Mouse (Mus musculus): ENCODE results near the gene C1qtnf4. TPM values are rescaled to one million over a fixed set of nuclear protein-coding genes. Genes with fewer than 3 reads are reported as not detected.

The C1qtnf4 gene
- total and polyA plus RNA-seq, 3 experiments = not detected

DNA sequence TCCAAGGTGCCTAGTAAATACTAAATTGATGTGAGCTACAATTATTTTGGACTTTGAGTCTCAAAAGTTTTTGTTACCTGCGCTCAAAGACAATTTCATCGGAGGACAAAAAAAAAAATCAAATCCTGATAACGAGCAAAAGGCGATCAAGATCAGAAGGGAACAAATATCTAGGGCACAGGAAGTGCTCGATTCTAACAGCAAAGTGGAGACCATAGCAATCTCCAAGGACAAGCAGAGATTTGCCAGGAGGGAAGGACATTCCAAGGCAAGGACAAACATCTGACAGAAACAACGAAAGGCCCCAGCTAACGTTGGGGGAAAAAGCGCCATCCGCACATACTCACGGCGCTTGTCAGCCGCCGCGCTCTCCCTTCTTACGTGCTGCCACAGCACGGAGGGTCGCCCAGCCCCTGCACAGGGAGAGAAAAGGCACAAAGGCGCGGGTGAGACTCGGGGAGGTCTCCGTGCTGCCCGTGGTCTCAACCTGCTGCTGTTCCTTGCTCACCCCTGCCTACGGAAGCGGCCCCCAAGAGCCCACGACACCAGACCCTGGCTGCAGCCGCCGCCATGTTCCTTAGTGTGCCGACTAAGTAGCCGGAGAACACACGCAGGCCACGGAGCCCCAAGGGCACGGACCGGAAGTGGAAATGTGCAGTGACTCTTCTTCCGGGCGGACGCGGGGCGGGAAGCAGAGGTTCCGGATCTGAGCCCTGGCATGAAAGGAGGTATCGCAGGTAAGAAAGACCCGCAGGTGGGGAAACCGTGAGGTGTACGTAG, 18.6 kb downstream of the C1qtnf4 start, which contains the start of the genes Kbtbd4 and Ndufs3 (continued):
- TF ChIP-seq ZC3H11A (IDR thresholded peaks at IDR 0.05; ENCODE audit: low read depth, low read length) (no peak), TAL1 (IDR thresholded peaks at IDR 0.05; ENCODE audit: low read length) (no peak), E2F4 (IDR thresholded peaks at IDR 0.05; ENCODE audit: borderline replicate concordance, low read depth, low read length) (no peak), MYC (IDR thresholded peaks at IDR 0.05; ENCODE audit: low read depth, low read length) (peak; percentile 55; the same call in 1 of the 2 replicates)

DNA sequence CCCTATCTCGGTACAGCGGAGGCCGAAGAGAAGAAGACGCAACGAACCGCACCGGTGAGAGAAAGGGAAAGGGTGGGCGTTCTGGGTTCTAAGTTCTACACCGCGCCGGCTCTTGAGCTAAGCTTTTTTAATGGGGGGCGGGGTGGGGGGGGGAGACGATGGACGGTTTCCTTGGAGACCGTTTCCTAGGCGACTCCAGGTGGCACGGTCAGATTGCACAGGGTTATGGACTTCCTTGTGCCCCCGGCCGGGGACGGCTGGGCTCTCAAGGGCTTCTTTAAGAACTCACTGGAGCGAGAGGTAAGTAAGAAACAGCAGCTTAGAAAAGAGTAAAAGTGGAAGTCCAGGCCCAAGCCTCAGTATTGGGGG, 19.2 kb downstream of the C1qtnf4 start:
- no peaks in the 10 kb centered on the region for H3K27me3 ChIP-seq (ENCODE audit: control insufficient read depth in 1 of 2, insufficient read depth in 2 of 2, low read length in 2 of 2)
- peak overlapping the region; percentile 41; the same call in 1 of the 2 replicates for H3K27ac ChIP-seq (ENCODE audit: control insufficient read depth, low read depth, low read length)
- peaks cover 19% of the 10 kb centered on the region for H3K79me2 ChIP-seq (ENCODE audit: control insufficient read depth, insufficient read depth, low read length, poor library complexity)
- peak overlapping the region; percentile 74 to 91 for H3K4me3 ChIP-seq (ENCODE audit: control insufficient read depth in 1 of 2, insufficient read depth in 1 of 2, low read depth in 2 of 2, low read length in 2 of 2)
- H3K9me3 ChIP-seq (replicated peaks; ENCODE audit: insufficient read depth, low read length) = no peaks in the 10 kb centered on the region
- peak overlapping the region; percentile 79 for H3K9ac ChIP-seq (ENCODE audit: control insufficient read depth, low read depth, low read length, poor library complexity, severe bottlenecking)
- peaks cover 0 to 8% of the 10 kb centered on the region in 2 experiments; a peak in 2 of 4 replicates for H3K4me1 ChIP-seq (ENCODE audit: control insufficient read depth in 1 of 2, insufficient read depth in 2 of 2, low read length in 2 of 2)
- no peak for TF ChIP-seq ELF1 (IDR thresholded peaks at IDR 0.05; ENCODE audit: low read depth, low read length)
- 0 out of 2 replicates have a peak, but pooled peaks have one; percentile 24 for TF ChIP-seq MYC (IDR thresholded peaks at IDR 0.05; ENCODE audit: low read depth, low read length)
- H3K36me3 ChIP-seq (ENCODE audit: control insufficient read depth in 1 of 2, insufficient read depth in 2 of 2, low read length in 2 of 2) = peaks cover 5 to 16% of the 10 kb centered on the region in 2 experiments
- DNase-seq (ENCODE audit: low read depth, low spot score) = no peak

DNA sequence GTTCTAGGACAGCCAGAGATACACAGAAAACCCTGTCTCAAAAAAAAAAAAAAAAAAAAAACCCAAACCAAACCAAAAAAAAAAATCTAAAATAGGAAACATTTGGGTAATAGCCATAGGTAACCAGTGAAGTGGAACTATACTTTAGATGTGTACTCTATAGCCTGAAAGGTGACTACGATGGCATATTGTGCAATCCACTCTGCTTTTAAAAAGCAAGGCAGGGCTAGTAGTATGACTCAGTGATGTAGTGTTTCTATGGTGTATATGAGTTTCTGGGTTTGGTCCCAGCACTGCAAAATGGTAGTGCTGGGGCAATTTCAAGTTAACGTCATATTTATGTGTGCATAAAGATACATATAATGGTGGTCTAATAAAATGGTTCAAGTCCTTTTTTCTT, 21.1 kb downstream of the C1qtnf4 start:
- H3K9me3 ChIP-seq (replicated peaks; ENCODE audit: insufficient read depth, low read length) = no peaks in the 10 kb centered on the region
- H3K4me1 ChIP-seq (ENCODE audit: control insufficient read depth in 1 of 2, insufficient read depth in 2 of 2, low read length in 2 of 2) = peaks cover 0 to 8% of the 10 kb centered on the region in 2 experiments; a peak in 2 of 4 replicates
- H3K36me3 ChIP-seq (ENCODE audit: control insufficient read depth in 1 of 2, insufficient read depth in 2 of 2, low read length in 2 of 2) = peaks cover 8 to 16% of the 10 kb centered on the region in 2 experiments
- no peak overlapping the region for H3K27ac ChIP-seq (ENCODE audit: control insufficient read depth, low read depth, low read length)
- H3K79me2 ChIP-seq (ENCODE audit: control insufficient read depth, insufficient read depth, low read length, poor library complexity) = peaks cover 19% of the 10 kb centered on the region
- no peak for TF ChIP-seq POLR2A (IDR thresholded peaks at IDR 0.05; ENCODE audit: control insufficient read depth in 1 of 2, insufficient read depth in 1 of 2, low read depth in 1 of 2, low read length in 2 of 2, poor library complexity in 1 of 2)
- no peak for TF ChIP-seq UBTF (IDR thresholded peaks at IDR 0.05; ENCODE audit: borderline replicate concordance, insufficient read depth, low read depth, low read length)
- peak; percentile 47; the same call in 1 of the 2 replicates for TF ChIP-seq ZNF384 (IDR thresholded peaks at IDR 0.05; ENCODE audit: low read depth, low read length)
- TF ChIP-seq CTCF (IDR thresholded peaks at IDR 0.05 in 2 of 3, conservative IDR thresholded peaks at IDR 0.05 in 1 of 3; ENCODE audit: control insufficient read depth in 1 of 3, insufficient read depth in 1 of 3, low read depth in 2 of 3, low read length in 3 of 3, poor library complexity in 1 of 3, severe bottlenecking in 1 of 3) = no peak
- TF ChIP-seq NRF1 (IDR thresholded peaks at IDR 0.05; ENCODE audit: insufficient read depth, low read depth, low read length, poor library complexity, severe bottlenecking) = no peak
- no peak for DNase-seq (ENCODE audit: low read depth, low spot score)
- no peak overlapping the region for H3K9ac ChIP-seq (ENCODE audit: control insufficient read depth, low read depth, low read length, poor library complexity, severe bottlenecking)
- H3K27me3 ChIP-seq (ENCODE audit: control insufficient read depth in 1 of 2, insufficient read depth in 2 of 2, low read length in 2 of 2) = no peaks in the 10 kb centered on the region
- H3K4me3 ChIP-seq (ENCODE audit: control insufficient read depth in 1 of 2, insufficient read depth in 1 of 2, low read depth in 2 of 2, low read length in 2 of 2) = no peak overlapping the region

DNA sequence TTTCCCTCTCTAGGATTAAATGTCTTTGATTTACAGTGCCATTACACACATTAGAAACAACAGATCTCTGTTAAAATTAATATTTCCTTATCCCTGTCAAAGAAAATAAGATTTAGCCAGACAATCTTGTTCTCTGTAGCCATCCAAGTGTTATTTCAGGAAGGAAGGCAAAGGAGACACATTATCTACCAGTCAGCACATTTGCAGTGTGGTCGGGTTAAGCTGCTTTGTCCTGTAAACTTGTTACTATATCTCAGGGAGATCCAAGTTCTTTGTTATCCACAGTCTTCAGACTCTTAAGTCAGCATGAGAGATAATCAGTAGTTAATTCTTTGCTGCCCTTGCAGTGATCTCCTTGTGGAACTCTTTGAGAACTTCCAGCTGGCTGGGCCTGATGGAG, 25.2 kb downstream of the C1qtnf4 start:
- peaks cover 6 to 7% of the 10 kb centered on the region in 2 experiments for H3K36me3 ChIP-seq (ENCODE audit: control insufficient read depth in 1 of 2, insufficient read depth in 2 of 2, low read length in 2 of 2)
- no peak overlapping the region for H3K9ac ChIP-seq (ENCODE audit: control insufficient read depth, low read depth, low read length, poor library complexity, severe bottlenecking)
- H3K9me3 ChIP-seq (replicated peaks; ENCODE audit: insufficient read depth, low read length) = no peaks in the 10 kb centered on the region
- H3K79me2 ChIP-seq (ENCODE audit: control insufficient read depth, insufficient read depth, low read length, poor library complexity) = peaks cover 8% of the 10 kb centered on the region
- H3K27me3 ChIP-seq (ENCODE audit: control insufficient read depth in 1 of 2, insufficient read depth in 2 of 2, low read length in 2 of 2) = no peaks in the 10 kb centered on the region
- no peak overlapping the region for H3K4me3 ChIP-seq (ENCODE audit: control insufficient read depth in 1 of 2, insufficient read depth in 1 of 2, low read depth in 2 of 2, low read length in 2 of 2)
- TF ChIP-seq POLR2AphosphoS2 (IDR thresholded peaks at IDR 0.05; ENCODE audit: low read length) = peak; percentile 54
- no peak for TF ChIP-seq NRF1 (IDR thresholded peaks at IDR 0.05; ENCODE audit: insufficient read depth, low read depth, low read length, poor library complexity, severe bottlenecking)
- 0 out of 2 replicates have a peak, but pooled peaks have one; percentile 9 for TF ChIP-seq MAFK (IDR thresholded peaks at IDR 0.05; ENCODE audit: borderline replicate concordance, low read depth, low read length)
- TF ChIP-seq TCF12 (IDR thresholded peaks at IDR 0.05; ENCODE audit: low read depth, low read length) = peak; percentile 19; the same call in 1 of the 2 replicates
- no peak for TF ChIP-seq TBP (IDR thresholded peaks at IDR 0.05; ENCODE audit: low read depth, low read length)
- TF ChIP-seq EP300 (IDR thresholded peaks at IDR 0.05; ENCODE audit: low read depth in 1 of 2, low read length in 2 of 2) = peak in 1 of 2 experiments; percentile 17; a peak in 1 of 4 replicates
- H3K4me1 ChIP-seq (ENCODE audit: control insufficient read depth in 1 of 2, insufficient read depth in 2 of 2, low read length in 2 of 2) = no peaks in the 10 kb centered on the region; a peak in 2 of 4 replicates
- H3K27ac ChIP-seq (ENCODE audit: control insufficient read depth, low read depth, low read length) = no peak overlapping the region
- no peak for DNase-seq (ENCODE audit: low read depth, low spot score)

Measured in MEL (cell line).